Mouse (Mus musculus): ENCODE measurements around the gene Chaf1a.
A peak's percentile ranks its signal among the peaks of the same experiment; 100 is the strongest.

DNA sequence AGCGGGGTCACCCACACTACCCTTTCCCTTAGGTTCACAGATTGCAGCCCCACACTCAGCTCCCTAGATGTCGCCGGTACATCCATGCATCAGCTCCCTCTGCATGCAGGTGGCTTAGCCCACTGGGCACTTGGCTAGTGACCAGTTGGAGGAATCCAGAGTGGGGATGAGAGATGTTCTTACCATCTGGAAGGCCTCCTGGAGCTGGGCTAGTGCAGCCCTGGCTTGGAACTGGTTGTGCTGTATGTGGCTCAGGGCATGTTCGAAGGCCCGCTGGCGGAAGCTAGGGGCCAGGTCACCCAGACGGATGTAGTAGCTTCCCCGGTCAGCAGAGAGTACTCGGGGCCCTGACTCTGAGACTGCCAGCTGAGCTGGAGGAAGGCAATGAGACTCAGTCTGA is 62.7 kb downstream of the Chaf1a start:
- TF ChIP-seq EP300 (IDR thresholded peaks at IDR 0.05; ENCODE audit: insufficient read depth, low read depth, low read length) (no peak), CTCF (IDR thresholded peaks at IDR 0.05) (no peak), POLR2A (IDR thresholded peaks at IDR 0.05; ENCODE audit: insufficient read depth, low read depth, low read length) (peak; percentile 55)
